Mouse (Mus musculus) hindbrain, embryonic 14.5 days (tissue): ENCODE measurements at regions not wholly inside any gene's neighbourhood (a gene's known extent, or its start where the extent isn't known, plus 50 kb on each side); places are given as distances from the start of the nearest gene placed in this dataset.

ENCODE experiments used
- ATAC-seq: fragments of 200-750 bp; cut with Nextera tagmentation; 2 replicates; pipeline ENCODE4 v1.8.0; 2017; ENCODE audit warnings: moderate number of reproducible peaks, mild to moderate bottlenecking, moderate TSS enrichment, moderate library complexity; ENCODE audit not compliant: low FRiP score
- DNase-seq: peaks from one replicate; pipeline ENCODE4 v3.0.0-alpha.2; 2015; ENCODE audit warnings: low spot score
- H3K27ac ChIP-seq: fragments of 300-500 bp; sonication (generic); 2 replicates; pipeline ENCODE4 v1.5.1; 2014; ENCODE audit warnings: mild to moderate bottlenecking, moderate library complexity
- H3K27me3 ChIP-seq: fragments of 300-500 bp; sonication (generic); 2 replicates; pipeline ENCODE4 v1.6.1; 2014; ENCODE audit warnings: mild to moderate bottlenecking, low read length, mixed read lengths; ENCODE audit not compliant: control insufficient read depth, insufficient read depth
- H3K36me3 ChIP-seq: fragments of 300-500 bp; sonication (generic); replicated peaks from 2 replicates; pipeline ENCODE4 v1.6.1; 2014; ENCODE audit not compliant: control insufficient read depth, insufficient read depth
- H3K4me1 ChIP-seq: fragments of 300-500 bp; sonication (generic); replicated peaks from 2 replicates; pipeline ENCODE4 v1.6.1; 2014; ENCODE audit warnings: antibody characterized with exemption, low read length, mixed read lengths; ENCODE audit not compliant: control insufficient read depth, insufficient read depth
- H3K4me2 ChIP-seq: fragments of 300-500 bp; sonication (generic); replicated peaks from 2 replicates; pipeline ENCODE4 v1.6.1; 2014; ENCODE audit warnings: mild to moderate bottlenecking, moderate library complexity
- H3K4me3 ChIP-seq: fragments of 300-500 bp; sonication (generic); replicated peaks from 2 replicates; pipeline ENCODE4 v1.5.1; 2014; ENCODE audit warnings: mild to moderate bottlenecking, low read length
- H3K9ac ChIP-seq: fragments of 300-500 bp; sonication (generic); 2 replicates; pipeline ENCODE4 v1.6.1; 2014
- H3K9me3 ChIP-seq: fragments of 300-500 bp; sonication (generic); 2 replicates; pipeline ENCODE4 v1.6.1; 2016; ENCODE audit warnings: low read length; ENCODE audit not compliant: control insufficient read depth
- WGBS: fragments of 180-500 bp; shearing (Covaris S2); extraction: QIAGEN DNeasy Blood & Tissue Kit; methylation state at CpG from one replicate; pipeline ENCODE4 v1.1.7; 2014; 5-methylcytosine and 5-hydroxymethylcytosine counted together

- Histone ChIP-seq H3K27me3 (no peaks in the 10 kb centered on the region), H3K9me3 (0 out of 2 replicates have a peak, but pooled peaks cover 4% of the 10 kb centered on the region), H3K4me2 (no peak overlapping the region), H3K9ac (no peak overlapping the region), H3K4me3 (no peak overlapping the region), H3K36me3 (no peaks in the 10 kb centered on the region), H3K27ac (0 out of 2 replicates have a peak overlapping the region, but pooled peaks have one; percentile 12), H3K4me1 (no peaks in the 10 kb centered on the region)
- DNase-seq = peak; percentile 58
- no peak for ATAC-seq
- WGBS = 27% methylated on average over 4 of the region's 4 CpGs
These were observed 192.4 kb downstream of the Atp23 start for GRCm38 (mm10) chr10:126708730-126709129.

GRCm38 (mm10) chr10:126708215-126708614, 192.9 kb downstream of the Atp23 start:
- Histone ChIP-seq H3K9me3 (no peaks in the 10 kb centered on the region), H3K9ac (no peak overlapping the region), H3K27ac (no peak overlapping the region), H3K4me2 (no peak overlapping the region), H3K36me3 (no peaks in the 10 kb centered on the region), H3K4me3 (no peak overlapping the region), H3K4me1 (no peaks in the 10 kb centered on the region), H3K27me3 (no peaks in the 10 kb centered on the region)
- 60% methylated on average over 4 of the region's 4 CpGs for WGBS
- ATAC-seq (no peak), DNase-seq (no peak)

- Histone ChIP-seq H3K4me3 (no peak overlapping the region), H3K27me3 (no peaks in the 10 kb centered on the region), H3K4me2 (no peak overlapping the region), H3K9ac (no peak overlapping the region), H3K27ac (no peak overlapping the region), H3K36me3 (no peaks in the 10 kb centered on the region), H3K9me3 (no peaks in the 10 kb centered on the region), H3K4me1 (no peaks in the 10 kb centered on the region)
- no peak for ATAC-seq
- DNase-seq = no peak
- 92% methylated on average over 10 of the region's 10 CpGs for WGBS
These were observed 204.1 kb downstream of the Atp23 start for GRCm38 (mm10) chr10:126697086-126697485.

- no peak for DNase-seq
- H3K36me3 ChIP-seq = no peaks in the 10 kb centered on the region
- WGBS = 80% methylated on average over 25 of the region's 25 CpGs
These were observed 210.1 kb downstream of the Atp23 start for GRCm38 (mm10) chr10:126690914-126691673.

GRCm38 (mm10) chr10:126680275-126681184, 220.6 kb downstream of the Atp23 start:
- Histone ChIP-seq H3K4me3 (no peak overlapping the region), H3K27ac (no peak overlapping the region), H3K36me3 (no peaks in the 10 kb centered on the region), H3K27me3 (no peaks in the 10 kb centered on the region), H3K9ac (no peak overlapping the region), H3K4me2 (peak overlapping the region; percentile 28), H3K9me3 (no peaks in the 10 kb centered on the region), H3K4me1 (no peaks in the 10 kb centered on the region)
- 10% methylated on average over 12 of the region's 12 CpGs for WGBS
- ATAC-seq = no peak; the same call in 1 of the 2 replicates
- no peak for DNase-seq

More at GRCm38 (mm10) chr10:126690914-126691673, 210.1 kb downstream of the Atp23 start:
- Histone ChIP-seq H3K9ac (no peak overlapping the region), H3K9me3 (no peaks in the 10 kb centered on the region), H3K4me3 (no peak overlapping the region), H3K27me3 (no peaks in the 10 kb centered on the region), H3K27ac (no peak overlapping the region), H3K4me1 (no peaks in the 10 kb centered on the region), H3K4me2 (no peak overlapping the region)
- no peak for ATAC-seq

- no peak for ATAC-seq
- H3K27ac ChIP-seq = no peak overlapping the region
- H3K9me3 ChIP-seq = no peaks in the 10 kb centered on the region
- no peak for DNase-seq
- no peaks in the 10 kb centered on the region for H3K4me1 ChIP-seq
- peak overlapping the region; percentile 24; the same call in 1 of the 2 replicates for H3K9ac ChIP-seq
- H3K27me3 ChIP-seq = no peaks in the 10 kb centered on the region
- no peaks in the 10 kb centered on the region for H3K36me3 ChIP-seq
- peak overlapping the region; percentile 14 for H3K4me3 ChIP-seq
- WGBS = 23% methylated on average over 25 of the region's 25 CpGs
- H3K4me2 ChIP-seq = peak overlapping the region; percentile 45
These were observed 221.7 kb downstream of the Atp23 start for GRCm38 (mm10) chr10:126679224-126680120.

- no peaks in the 10 kb centered on the region for H3K36me3 ChIP-seq
- WGBS = 56% methylated on average over 5 of the region's 5 CpGs
- no peak overlapping the region for H3K9ac ChIP-seq
- no peaks in the 10 kb centered on the region for H3K27me3 ChIP-seq
- no peak overlapping the region for H3K4me3 ChIP-seq
- no peak overlapping the region for H3K4me2 ChIP-seq
- no peak overlapping the region for H3K27ac ChIP-seq
- H3K4me1 ChIP-seq = no peaks in the 10 kb centered on the region
- no peak for DNase-seq
- ATAC-seq = no peak
- no peaks in the 10 kb centered on the region for H3K9me3 ChIP-seq
These were observed 227.7 kb downstream of the Atp23 start for GRCm38 (mm10) chr10:126673437-126673836.

- ATAC-seq (no peak), DNase-seq (peak; percentile 39)
- Histone ChIP-seq H3K9me3 (peaks cover 6% of the 10 kb centered on the region; the same call in 1 of the 2 replicates), H3K27me3 (no peaks in the 10 kb centered on the region), H3K36me3 (no peaks in the 10 kb centered on the region), H3K9ac (no peak overlapping the region), H3K27ac (peak overlapping the region; percentile 33; the same call in 1 of the 2 replicates), H3K4me2 (no peak overlapping the region), H3K4me1 (no peaks in the 10 kb centered on the region), H3K4me3 (no peak overlapping the region)
- WGBS = 75% methylated on average over 13 of the region's 13 CpGs
These were observed 236.6 kb downstream of the Atp23 start for GRCm38 (mm10) chr10:126664408-126665083.
